ENCODE assay signal across 9 mouse cellular contexts in genomic region chr16:16525266-16525904, GRCm38 (mm10).
DNase-seq lines count a peak whose midpoint lies in the region; ATAC-seq and TF ChIP-seq lines count a peak whose summit lies in the region.
"Had no signal": no experiment of that assay in that cellular context is flagged by ENCODE, and none has a peak within 500 bp of the region (broad histone marks: within the 10 kb centered on the region; RNA-seq: fewer than 3 reads in every experiment).

No protein-coding gene starts in this region.

- no peak for ATAC-seq in liver, embryonic 12.5 days
- ATAC-seq in granulocyte monocyte progenitor cell, adult 5-6 weeks (replicated peaks; ENCODE audit: poor library complexity, severe bottlenecking), result peak; percentile 92
- no peak for ATAC-seq in forebrain, embryonic 13.5 days

- peak overlapping the region; percentile 98 for H3K27ac ChIP-seq in liver, adult 2 months (replicated peaks; ENCODE audit: insufficient read depth, low read depth, low read length)
- H3K27ac ChIP-seq in liver, embryonic 12.5 days, result no peak overlapping the region
- peak overlapping the region; percentile 98 for H3K27ac ChIP-seq in macrophage
- H3K27ac ChIP-seq in forebrain, embryonic 13.5 days, result no peak overlapping the region
- H3K27ac ChIP-seq: midbrain, embryonic 12.5 days had no signal

- H3K27me3 ChIP-seq in liver, adult 2 months (ENCODE audit: control insufficient read depth, insufficient read depth, low read length), result no peaks in the 10 kb centered on the region
- no peaks in the 10 kb centered on the region for H3K27me3 ChIP-seq in liver, embryonic 12.5 days (replicated peaks)
- H3K27me3 ChIP-seq in forebrain, embryonic 13.5 days, result no peaks in the 10 kb centered on the region
- H3K27me3 ChIP-seq: midbrain, embryonic 12.5 days had no signal

- no peak for TF ChIP-seq POLR2A in liver, adult 2 months (IDR thresholded peaks at IDR 0.05; ENCODE audit: extremely low read depth, insufficient read depth, low read length)

- H3K79me2 ChIP-seq in liver, adult 2 months (ENCODE audit: control insufficient read depth, insufficient read depth, low read length), result peaks cover 11% of the 10 kb centered on the region; the same call in 1 of the 2 replicates
- H3K79me2 ChIP-seq in macrophage (ENCODE audit: inconsistent target), result peaks cover 93% of the 10 kb centered on the region

- peaks cover 21% of the 10 kb centered on the region for H3K4me1 ChIP-seq in liver, adult 2 months (ENCODE audit: control insufficient read depth, insufficient read depth, low read length)
- no peaks in the 10 kb centered on the region for H3K4me1 ChIP-seq in liver, embryonic 12.5 days
- H3K4me1 ChIP-seq in forebrain, embryonic 13.5 days, result peaks cover 42% of the 10 kb centered on the region

- no peak overlapping the region for H3K4me3 ChIP-seq in liver, adult 2 months (ENCODE audit: insufficient read depth, low read depth, low read length)
- no peak overlapping the region for H3K4me3 ChIP-seq in liver, embryonic 12.5 days
- H3K4me3 ChIP-seq in macrophage (ENCODE audit: inconsistent target), result peak overlapping the region; percentile 31
- no peak overlapping the region for H3K4me3 ChIP-seq in forebrain, embryonic 13.5 days
- H3K4me3 ChIP-seq: midbrain, embryonic 12.5 days had no signal

- WGBS in liver, adult 2 months, result 13% methylated on average over 3 of the region's 3 CpGs
- WGBS in liver, embryonic 12.5 days (ENCODE audit: insufficient replicate concordance), result 53% methylated on average over 3 of the region's 3 CpGs
- WGBS in macrophage (ENCODE audit: missing documents), result 15% methylated on average over 3 of the region's 3 CpGs
- WGBS in forebrain, embryonic 13.5 days, result 57% methylated on average over 3 of the region's 3 CpGs

- no peaks in the 10 kb centered on the region for H3K36me3 ChIP-seq in liver, adult 2 months (ENCODE audit: control insufficient read depth, insufficient read depth, low read length)
- H3K36me3 ChIP-seq in liver, embryonic 12.5 days, result no peaks in the 10 kb centered on the region
- no peaks in the 10 kb centered on the region for H3K36me3 ChIP-seq in macrophage (ENCODE audit: inconsistent target)
- no peaks in the 10 kb centered on the region for H3K36me3 ChIP-seq in forebrain, embryonic 13.5 days (ENCODE audit: poor library complexity, severe bottlenecking)
- H3K36me3 ChIP-seq: midbrain, embryonic 12.5 days had no signal

- H3K4me2 ChIP-seq in liver, embryonic 12.5 days, result no peak overlapping the region
- H3K4me2 ChIP-seq in forebrain, embryonic 13.5 days, result no peak overlapping the region
- H3K4me2 ChIP-seq: midbrain, embryonic 12.5 days had no signal

- H3K9me3 ChIP-seq in liver, embryonic 12.5 days (replicated peaks), result no peaks in the 10 kb centered on the region
- H3K9me3 ChIP-seq in forebrain, embryonic 13.5 days (replicated peaks), result no peaks in the 10 kb centered on the region
- H3K9me3 ChIP-seq: midbrain, embryonic 12.5 days had no signal

- DNase-seq in liver, adult 2 months (ENCODE audit: extremely low read depth, low read depth, low spot score), result peak; percentile 93
- peak; percentile 7 for DNase-seq in adrenal gland, postnatal 25 days
- DNase-seq in c-Kit-positive CD71-positive TER-119-positive erythroid progenitor cells, embryonic 14.5 days (ENCODE audit: low spot score), result no peak
- DNase-seq: cerebellum, adult 2 months had no signal

- TF ChIP-seq CTCF in liver, adult 2 months (IDR thresholded peaks at IDR 0.05; ENCODE audit: low read depth, low read length), result no peak

- no peak overlapping the region; the same call in 1 of the 2 replicates for H3K9ac ChIP-seq in liver, adult 2 months (ENCODE audit: low read depth, low read length)
- H3K9ac ChIP-seq in liver, embryonic 12.5 days, result no peak overlapping the region
- no peak overlapping the region for H3K9ac ChIP-seq in forebrain, embryonic 13.5 days
- H3K9ac ChIP-seq: midbrain, embryonic 12.5 days had no signal

Comparison
In these comparisons a context has a peak if more than half of its experiments do, and no peak if none do; other contexts are left out.
1. H3K27ac ChIP-seq: peak in liver, adult 2 months (single experiment) and macrophage (single experiment); none in liver, embryonic 12.5 days (single experiment) and forebrain, embryonic 13.5 days (single experiment).